Mouse (Mus musculus) cerebellum, adult 8-10 months (tissue): ENCODE data around the gene Mxd3.

Experiments used
- DNase-seq: peaks from one replicate; pipeline ENCODE4 v3.0.0; 2022

Gene Mxd3

GRCm38 (mm10) chr13:55330567-55331400 is 1.2 kb upstream of the Mxd3 start:
- no peak for DNase-seq

DNA sequence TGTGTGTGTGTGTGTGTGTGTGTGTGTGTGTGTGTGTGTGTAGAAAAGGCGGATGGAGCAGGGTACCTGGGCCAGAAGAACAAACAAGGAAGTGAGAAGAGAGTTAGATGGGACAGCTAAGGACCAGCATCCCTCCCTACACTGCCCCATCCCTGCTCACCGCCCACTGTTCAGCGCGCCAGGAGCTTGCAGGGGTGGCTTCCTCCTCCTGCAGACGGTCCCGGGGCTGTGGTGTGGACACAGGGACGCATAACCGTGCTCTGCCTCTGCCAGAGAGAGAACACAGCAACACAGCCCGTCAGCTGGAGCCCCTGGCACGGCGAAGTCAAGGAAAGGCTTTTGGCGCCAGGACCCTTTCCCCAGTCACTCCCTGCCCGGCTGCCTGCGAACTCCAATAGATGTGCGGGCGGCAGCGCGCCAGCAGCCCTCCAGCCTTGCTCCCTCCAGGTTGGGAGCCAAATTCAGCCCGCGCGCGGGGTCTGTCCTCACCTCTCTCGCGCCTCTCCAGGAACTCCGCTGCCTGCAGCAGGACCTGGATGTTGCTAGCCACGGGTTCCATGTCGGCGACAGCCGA is 427 bp downstream of the Mxd3 start:
- DNase-seq = no peak

GRCm38 (mm10) chr13:55328641-55329040 is 982 bp downstream of the Mxd3 start:
- no peak for DNase-seq

DNA sequence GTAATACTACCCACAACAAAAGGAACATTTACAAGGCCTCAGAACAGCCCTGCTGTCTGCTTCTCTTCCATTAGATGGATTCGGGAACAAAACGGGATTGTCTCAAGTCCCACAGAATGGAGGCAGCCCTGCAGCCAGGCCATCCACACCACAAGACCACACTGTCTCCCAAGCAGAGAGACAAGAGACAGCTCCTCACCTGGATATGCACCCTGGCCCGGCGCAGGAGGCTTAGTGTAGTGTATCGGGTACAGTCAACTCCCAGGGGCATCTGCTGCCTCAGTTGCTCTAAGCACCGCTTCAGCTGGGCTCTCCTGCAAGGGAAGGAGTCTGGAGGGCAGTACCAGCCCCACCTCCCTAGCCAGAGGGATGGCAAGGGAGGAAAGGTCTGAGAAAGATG is 1.5 kb downstream of the Mxd3 start:
- no peak for DNase-seq

DNA sequence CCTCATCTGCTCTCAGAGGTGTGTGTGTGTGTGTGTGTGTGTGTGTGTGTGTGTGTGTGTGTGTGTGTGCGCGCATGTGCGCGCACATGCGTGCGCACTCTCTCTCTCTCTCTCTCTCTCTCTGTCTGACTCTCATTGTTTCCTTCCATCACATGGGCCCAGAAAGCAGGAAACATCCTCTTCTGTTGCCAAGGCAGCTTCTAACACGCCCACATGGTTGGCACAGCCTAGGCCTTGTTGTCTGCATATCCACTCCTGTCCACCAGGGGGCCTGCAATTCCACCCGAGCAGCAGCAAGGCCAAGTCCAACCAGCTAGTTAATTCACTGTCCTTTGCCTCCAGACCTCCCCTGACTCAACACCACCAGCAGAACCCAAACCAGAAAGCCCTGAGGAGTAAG is 2.0 kb downstream of the Mxd3 start:
- peak; percentile 78 for DNase-seq

DNA sequence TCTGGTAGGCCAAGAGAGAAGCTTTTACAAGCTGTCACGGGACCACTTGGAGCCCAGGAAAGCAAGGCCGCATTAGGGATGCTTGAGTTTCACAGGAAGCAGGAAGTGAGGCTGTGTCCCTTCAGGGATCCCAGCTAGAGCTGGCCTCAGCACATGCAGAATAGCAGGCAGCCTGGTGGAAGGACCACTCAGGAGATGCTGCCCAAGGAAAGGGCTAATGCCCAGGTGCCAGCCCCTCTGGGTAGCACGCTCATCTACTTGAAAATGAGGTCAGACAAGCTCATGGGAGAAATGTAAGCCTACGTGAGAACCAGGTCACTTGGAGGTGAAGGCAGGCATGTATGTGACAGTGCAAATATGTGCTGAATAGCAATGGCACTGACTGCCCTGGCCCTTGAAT is 2.5 kb downstream of the Mxd3 start:
- DNase-seq = no peak

- DNase-seq = no peak
These were observed 4.0 kb downstream of the Mxd3 start for GRCm38 (mm10) chr13:55325596-55325995.

DNA sequence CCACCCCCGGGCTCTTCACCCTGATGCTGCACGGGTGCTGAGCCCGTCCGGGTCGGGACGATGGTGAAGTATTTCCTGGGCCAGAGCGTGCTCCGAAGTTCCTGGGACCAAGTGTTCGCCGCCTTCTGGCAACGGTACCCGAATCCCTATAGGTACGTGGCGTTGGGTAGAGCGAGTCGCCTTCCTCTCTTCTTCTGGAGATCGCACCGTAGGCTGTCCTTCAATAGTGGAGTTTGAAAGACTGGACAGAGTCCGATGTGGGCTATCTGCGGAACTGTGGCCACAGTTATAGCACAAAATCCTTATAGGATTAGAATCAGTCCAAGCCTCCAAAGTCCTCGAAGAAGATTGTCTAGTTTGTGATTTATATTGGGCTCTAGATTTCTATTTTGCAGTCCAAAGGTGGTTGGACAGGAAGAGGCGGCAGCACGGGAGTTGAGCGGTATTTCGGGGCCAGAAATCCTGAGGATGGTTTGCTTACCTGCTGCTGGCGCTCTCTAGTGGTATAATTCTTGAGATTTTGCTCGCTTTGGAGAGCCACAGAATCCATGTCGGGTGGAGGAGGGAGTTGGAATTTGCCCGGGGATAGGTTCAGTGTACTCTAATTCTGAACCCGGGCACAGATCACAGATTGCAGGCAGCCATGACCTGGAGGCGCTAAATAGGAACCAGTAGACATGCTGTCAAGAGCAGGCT is 7.3 kb downstream of the Mxd3 start:
- peak; percentile 45 for DNase-seq

DNA sequence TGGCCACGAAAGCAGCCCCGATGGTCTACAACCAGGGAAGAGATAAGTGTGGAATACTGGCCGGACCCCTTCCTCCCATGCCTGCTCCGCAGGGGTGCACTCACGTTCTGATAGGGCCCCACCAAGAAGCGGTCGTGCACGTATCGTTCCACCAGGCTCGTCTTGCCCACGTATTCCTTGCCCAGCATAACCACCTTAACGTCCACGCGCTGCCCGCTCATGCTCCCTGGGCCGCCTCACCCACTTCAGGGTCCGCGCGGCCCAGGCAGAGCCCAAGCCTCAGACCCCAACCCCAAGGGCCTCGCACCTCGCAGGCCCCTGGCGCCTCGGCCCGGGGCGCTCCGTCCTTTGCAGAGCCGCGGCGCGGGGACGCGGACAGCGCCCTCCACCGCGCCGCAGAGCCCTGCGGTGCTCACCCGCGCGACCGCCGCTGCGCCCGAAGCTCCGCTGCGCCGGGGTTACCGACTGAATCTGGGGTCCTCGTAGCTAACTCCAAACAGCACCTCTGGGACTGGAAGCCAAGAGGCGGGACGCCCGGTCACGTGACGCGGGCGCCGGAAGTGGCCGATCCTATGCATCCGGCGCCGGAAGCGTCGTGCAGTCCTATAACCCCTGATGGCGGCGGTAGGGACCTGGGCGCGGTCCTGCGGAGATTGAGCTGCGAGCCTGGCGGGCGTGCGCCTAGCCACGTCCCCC is 8.0 kb downstream of the Mxd3 start, which contains the start of gene Rab24:
Gene Rab24 (minus strand): TSS at position 513 of the 696 bp plus-strand sequence.
- peak; percentile 83 for DNase-seq

GRCm38 (mm10) chr13:55319931-55320533 is 9.6 kb downstream of the Mxd3 start, which contains the start of gene Prelid1:
TSS of gene Prelid1 (plus strand) at chr13:55320500.
- DNase-seq = no peak

- DNase-seq = no peak
These were observed 11.3 kb downstream of the Mxd3 start for GRCm38 (mm10) chr13:55318351-55318750.

DNA sequence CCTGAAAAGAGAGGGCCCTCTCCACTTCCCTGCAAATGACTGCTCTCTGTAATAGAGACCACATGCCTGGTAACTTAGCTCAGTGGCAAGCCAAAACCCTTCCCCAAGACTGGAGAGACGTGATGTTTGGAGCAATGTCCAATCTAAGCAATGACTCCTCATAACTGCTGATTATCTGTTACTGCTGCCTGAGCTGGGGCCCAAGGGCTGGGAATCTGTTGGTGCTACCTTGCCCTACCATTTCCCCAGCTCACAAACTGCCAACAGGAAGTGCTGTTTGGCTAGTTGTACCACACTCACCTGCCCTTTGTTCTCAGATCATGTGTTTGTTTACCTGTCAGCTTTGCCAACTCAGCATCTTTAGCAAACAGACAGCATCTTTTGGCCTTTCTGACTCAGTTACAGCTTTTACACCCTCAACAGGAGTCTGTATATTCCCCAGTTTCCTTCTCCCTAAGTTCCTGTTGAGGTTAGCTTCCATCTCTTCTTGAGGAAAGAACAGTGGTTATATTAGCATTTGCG is 14.7 kb downstream of the Mxd3 start:
- no peak for DNase-seq

DNA sequence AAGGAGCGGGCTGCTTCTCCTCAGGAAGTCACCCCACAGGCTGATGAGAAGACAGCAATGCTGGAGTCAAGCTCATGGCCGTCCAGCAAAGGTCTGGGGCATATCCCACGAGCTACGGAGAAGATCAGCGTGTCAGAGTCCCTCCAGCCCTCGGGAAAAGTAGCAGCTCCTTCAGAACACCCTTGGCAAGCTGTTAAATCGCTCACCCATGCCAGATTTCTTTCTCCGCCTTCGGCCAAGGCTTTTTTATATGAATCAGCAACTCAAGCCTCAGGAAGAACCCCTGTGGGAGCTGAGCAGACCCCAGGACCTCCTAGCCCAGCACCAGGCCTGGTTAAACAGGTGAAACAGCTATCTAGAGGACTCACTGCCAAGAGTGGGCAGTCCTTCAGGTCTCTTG is 16.6 kb downstream of the Mxd3 start:
- DNase-seq = no peak

DNA sequence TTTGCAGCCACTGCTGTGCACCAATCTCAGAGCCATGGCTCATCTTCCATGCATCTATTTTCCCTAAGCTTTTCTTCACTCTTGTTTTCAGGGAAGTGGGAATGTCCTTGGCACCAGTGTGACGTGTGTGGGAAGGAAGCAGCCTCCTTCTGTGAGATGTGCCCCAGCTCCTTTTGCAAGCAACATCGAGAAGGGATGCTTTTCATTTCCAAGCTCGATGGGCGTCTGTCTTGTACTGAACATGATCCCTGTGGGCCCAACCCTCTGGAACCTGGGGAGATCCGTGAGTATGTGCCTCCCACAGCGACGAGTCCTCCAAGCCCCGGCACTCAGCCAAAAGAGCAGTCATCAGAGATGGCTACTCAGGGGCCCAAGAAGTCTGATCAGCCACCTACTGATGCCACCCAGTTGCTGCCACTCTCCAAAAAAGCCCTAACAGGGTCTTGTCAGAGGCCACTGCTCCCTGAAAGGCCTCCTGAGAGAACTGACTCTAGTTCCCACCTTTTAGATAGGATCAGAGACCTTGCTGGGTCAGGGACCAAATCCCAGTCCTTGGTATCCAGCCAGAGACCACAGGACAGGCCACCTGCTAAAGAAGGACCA is 17.5 kb downstream of the Mxd3 start:
- DNase-seq = no peak

DNA sequence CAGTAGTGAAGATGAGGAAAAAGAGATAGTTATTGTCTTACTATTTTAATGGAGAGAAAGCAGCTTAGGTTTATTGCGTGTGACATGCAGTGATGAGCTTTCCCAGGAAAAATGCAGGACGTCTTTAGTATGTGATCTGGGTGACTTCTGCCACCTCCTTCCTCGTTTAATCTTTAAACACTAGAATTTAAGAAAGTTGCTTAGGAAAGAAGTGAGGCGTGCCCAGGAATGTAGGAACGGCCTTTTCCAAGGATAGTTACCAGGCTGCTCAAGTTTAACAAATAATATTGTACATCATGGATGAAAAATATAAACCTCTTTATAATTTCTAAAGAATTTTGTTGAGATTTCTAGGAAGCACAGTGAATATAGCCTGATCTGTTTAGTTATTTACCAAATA is 28.7 kb downstream of the Mxd3 start:
- no peak for DNase-seq

- DNase-seq = no peak
These were observed 32.9 kb downstream of the Mxd3 start for GRCm38 (mm10) chr13:55296760-55297159.

DNA sequence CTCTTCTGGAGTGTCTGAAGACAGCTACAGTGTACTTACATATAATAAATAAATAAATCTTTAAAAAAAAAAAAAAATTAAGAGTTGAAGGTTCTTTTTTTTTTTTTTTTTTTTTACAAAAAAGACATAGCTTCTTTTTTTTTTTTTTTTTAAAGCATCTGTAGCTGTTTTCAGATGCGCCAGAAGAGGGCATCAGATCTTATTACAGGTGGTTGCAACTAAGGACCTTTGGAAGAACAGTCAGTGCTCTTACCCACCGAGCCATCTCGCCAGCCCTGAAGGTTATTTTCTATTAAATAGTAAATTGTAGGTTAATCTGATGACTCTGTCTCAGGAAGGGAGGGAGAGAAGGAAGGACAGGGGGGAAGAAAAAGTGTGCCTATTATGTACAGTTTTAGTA is 40.8 kb downstream of the Mxd3 start:
- no peak for DNase-seq

DNA sequence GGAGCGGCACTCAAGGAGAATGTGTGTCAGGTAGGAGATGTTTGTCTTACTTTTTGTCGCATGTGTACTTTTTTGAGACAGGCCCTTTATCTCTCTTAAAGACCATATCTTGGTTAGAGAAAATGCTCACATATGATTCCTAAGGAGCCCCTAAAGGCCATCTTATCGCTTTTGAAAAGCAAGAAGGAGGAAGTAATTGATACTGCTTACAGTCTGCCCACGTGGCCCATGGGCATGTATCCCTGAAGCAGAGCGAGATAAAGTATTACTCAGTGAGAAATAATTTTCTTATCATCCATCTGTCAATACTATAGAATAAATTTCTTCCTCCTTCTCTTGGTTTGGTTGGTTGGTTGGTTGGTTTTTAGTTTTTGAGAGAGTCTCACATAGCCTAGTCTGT is 52.0 kb downstream of the Mxd3 start:
- DNase-seq = no peak

DNA sequence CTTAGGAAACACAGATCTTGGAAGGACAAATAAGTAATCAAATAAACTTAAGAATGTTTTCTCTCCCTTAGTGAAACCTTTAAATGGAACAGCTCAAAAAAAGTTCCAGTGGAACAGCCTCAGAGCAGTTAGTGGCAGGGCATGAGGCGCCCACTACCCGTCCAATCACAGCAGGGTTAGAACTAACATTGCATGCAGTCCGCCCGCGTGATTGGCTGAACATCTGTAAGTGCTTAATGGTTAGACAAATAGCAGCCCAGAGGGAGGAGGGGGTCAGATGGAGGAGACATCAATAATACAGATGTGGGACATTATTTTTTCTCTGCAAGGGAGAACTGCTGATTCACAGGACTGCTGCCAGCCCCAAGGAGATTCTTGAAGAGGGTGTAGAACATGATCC is 52.4 kb downstream of the Mxd3 start:
- DNase-seq = no peak
